Mouse (Mus musculus) MEL-GATA-1-ER (cell line): Measurements from ENCODE around the gene Mfsd6l.

Source experiments
- DNase-seq: peaks from one replicate; pipeline ENCODE4 v3.0.0-alpha.2; 2012; ENCODE audit warnings: low read depth; ENCODE audit errors: extremely low read depth

Gene Mfsd6l

GRCm38 (mm10) chr11:68550358-68550757, 5.6 kb upstream of the Mfsd6l start:
- no peak for DNase-seq

- no peak for DNase-seq
These were observed 2.0 kb upstream of the Mfsd6l start for GRCm38 (mm10) chr11:68553981-68554471.

GRCm38 (mm10) chr11:68559546-68559945, 3.6 kb downstream of the Mfsd6l start:
- peak; percentile 17 for DNase-seq

- no peak for DNase-seq
These were observed 6.3 kb downstream of the Mfsd6l start for GRCm38 (mm10) chr11:68561957-68562950.

GRCm38 (mm10) chr11:68564356-68565031, 8.5 kb downstream of the Mfsd6l start:
- no peak for DNase-seq

GRCm38 (mm10) chr11:68565032-68565429, 9.0 kb downstream of the Mfsd6l start:
- DNase-seq = no peak

GRCm38 (mm10) chr11:68566447-68567059, 10.6 kb downstream of the Mfsd6l start:
- peak; percentile 44 for DNase-seq

- no peak for DNase-seq
These were observed 14.9 kb downstream of the Mfsd6l start for GRCm38 (mm10) chr11:68570861-68571260.

GRCm38 (mm10) chr11:68577076-68577475, 21.1 kb downstream of the Mfsd6l start:
- DNase-seq = no peak

GRCm38 (mm10) chr11:68579462-68579881, 23.5 kb downstream of the Mfsd6l start:
- DNase-seq = no peak

GRCm38 (mm10) chr11:68580566-68580965, 24.6 kb downstream of the Mfsd6l start:
- no peak for DNase-seq

- no peak for DNase-seq
These were observed 27.2 kb downstream of the Mfsd6l start for GRCm38 (mm10) chr11:68583225-68583624.

GRCm38 (mm10) chr11:68583906-68584480, 28.0 kb downstream of the Mfsd6l start:
- DNase-seq = no peak

GRCm38 (mm10) chr11:68585890-68586289, 29.9 kb downstream of the Mfsd6l start:
- no peak for DNase-seq

GRCm38 (mm10) chr11:68586721-68587120, 30.7 kb downstream of the Mfsd6l start, which contains the start of gene Ccdc42:
Ccdc42 (plus strand) TSS chr11:68587021.
- DNase-seq = no peak

- DNase-seq = peak; percentile 39
These were observed 33.2 kb downstream of the Mfsd6l start for GRCm38 (mm10) chr11:68589055-68589809.

GRCm38 (mm10) chr11:68591708-68592107, 35.7 kb downstream of the Mfsd6l start:
- no peak for DNase-seq

- DNase-seq = no peak
These were observed 37.3 kb downstream of the Mfsd6l start for GRCm38 (mm10) chr11:68593247-68593646.

GRCm38 (mm10) chr11:68597912-68598311, 41.9 kb downstream of the Mfsd6l start:
- peak; percentile 30 for DNase-seq

GRCm38 (mm10) chr11:68600551-68601021, 44.6 kb downstream of the Mfsd6l start:
- DNase-seq = no peak
